Comparison of ENCODE assay signal across 13 mouse cellular contexts in genomic region chr6:124661156-124661806, GRCm38 (mm10). TPM values are rescaled to one million over a fixed set of nuclear protein-coding genes. Genes with fewer than 3 reads are reported as not detected.
"Had no signal": no experiment of that assay in that cellular context is flagged by ENCODE, and none has a peak within 500 bp of the region (broad histone marks: within the 10 kb centered on the region; RNA-seq: fewer than 3 reads in every experiment).

No protein-coding gene starts in this region.

- H3K27ac ChIP-seq: neural tube, embryonic 12.5 days had no signal

- H3K9me3 ChIP-seq: kidney, embryonic 15.5 days; limb, embryonic 10.5 days; lung, embryonic 15.5 days; midbrain, embryonic 10.5 days; neural tube, embryonic 12.5 days had no signal

- H3K27me3 ChIP-seq: kidney, embryonic 15.5 days; lung, embryonic 15.5 days; neural tube, embryonic 12.5 days had no signal

- H3K9ac ChIP-seq: lung, embryonic 15.5 days had no signal

- ATAC-seq: intestine, postnatal 0 days had no signal

- H3K36me3 ChIP-seq: kidney, embryonic 15.5 days; limb, embryonic 10.5 days; lung, embryonic 15.5 days; midbrain, embryonic 10.5 days; neural tube, embryonic 12.5 days had no signal

- DNase-seq: kidney, postnatal 14 days; lung, postnatal 14 days; midbrain, embryonic 14.5 days; thymus, adult 2 months; thymus, postnatal 25 days had no signal

RNA-seq across cellular contexts. Expression of gene C1s2, which starts 25.4 kb away (rescaled TPM):
- total RNA-seq: neutrophil, adult 5-6 weeks had no signal
- polyA plus RNA-seq: intestine, postnatal 0 days; limb, embryonic 10.5 days; stomach, embryonic 14.5 days had no signal
